Comparison of ENCODE assay signal across 9 mouse cellular contexts in the genomic region with DNA sequence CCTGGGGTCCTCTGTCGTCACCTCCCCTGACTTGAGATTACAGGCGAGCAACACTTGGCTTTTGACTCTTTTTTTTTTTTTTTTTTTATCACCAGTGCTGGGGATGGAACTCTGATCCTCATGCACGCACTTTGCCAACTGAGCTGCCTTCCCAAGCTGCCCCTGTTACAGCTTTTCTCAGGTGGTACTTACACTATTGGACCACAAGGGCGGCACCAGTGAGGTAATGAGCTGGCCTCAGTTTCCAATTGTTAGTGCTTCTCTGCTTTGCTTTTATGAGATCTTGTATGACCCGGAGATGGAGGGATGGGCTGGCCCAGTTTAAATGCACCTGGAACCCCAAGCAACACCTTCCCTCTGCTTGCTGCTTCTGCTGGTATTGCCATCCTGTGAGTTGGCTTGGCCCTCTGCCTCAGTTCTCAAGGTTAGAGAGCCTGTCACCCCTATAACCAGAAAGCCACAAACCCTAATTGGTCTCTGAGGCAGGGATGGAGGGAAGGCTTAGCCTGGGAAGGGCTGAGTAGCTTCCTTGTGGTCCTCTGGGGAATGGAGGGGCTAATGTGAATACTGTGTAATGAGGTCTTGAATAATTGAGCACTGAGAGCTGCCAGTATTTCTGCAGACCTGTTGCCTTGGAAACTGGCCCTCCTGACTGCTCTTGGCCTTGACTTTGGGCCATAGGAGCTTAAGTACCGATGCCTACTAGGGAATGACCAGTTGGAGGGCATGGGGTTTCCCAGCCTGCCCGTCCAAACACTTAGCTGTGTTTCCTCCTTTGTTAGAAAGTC. TPM values are rescaled to one million over a fixed set of nuclear protein-coding genes. Genes with fewer than 3 reads are reported as not detected.
A peak's percentile ranks its signal among the peaks of the same experiment; 100 is the strongest.
DNase-seq lines count a peak whose midpoint lies in the region; ATAC-seq and TF ChIP-seq lines count a peak whose summit lies in the region.
"Had no signal": no experiment of that assay in that cellular context is flagged by ENCODE, and none has a peak within 500 bp of the region (broad histone marks: within the 10 kb centered on the region; RNA-seq: fewer than 3 reads in every experiment).

No protein-coding gene starts in this region.

- H3K4me2 ChIP-seq in midbrain, embryonic 13.5 days (replicated peaks), result no peak overlapping the region
- H3K4me2 ChIP-seq: neural tube, embryonic 12.5 days had no signal

- H3K9me3 ChIP-seq in midbrain, embryonic 13.5 days, result no peaks in the 10 kb centered on the region
- H3K9me3 ChIP-seq: neural tube, embryonic 12.5 days had no signal

- no peak overlapping the region for H3K9ac ChIP-seq in midbrain, embryonic 13.5 days (replicated peaks)
- H3K9ac ChIP-seq: neural tube, embryonic 12.5 days had no signal

- ATAC-seq in midbrain, embryonic 13.5 days, result peak; percentile 28; the same call in 1 of the 2 replicates

- peaks cover 21% of the 10 kb centered on the region for H3K4me1 ChIP-seq in brown adipose tissue, adult 24 weeks (ENCODE audit: control insufficient read depth, insufficient read depth, insufficient read length, low read length)
- peaks cover 67% of the 10 kb centered on the region for H3K4me1 ChIP-seq in midbrain, embryonic 13.5 days (replicated peaks)

- peak overlapping the region; percentile 48 for H3K27ac ChIP-seq in left cerebral cortex, adult 2 months
- peak overlapping the region; percentile 93 for H3K27ac ChIP-seq in brown adipose tissue, adult 24 weeks (replicated peaks; ENCODE audit: low read depth, low read length)
- peak overlapping the region; percentile 69; the same call in 1 of the 2 replicates for H3K27ac ChIP-seq in midbrain, embryonic 13.5 days
- H3K27ac ChIP-seq: neural tube, embryonic 12.5 days had no signal

- peak; percentile 32 for TF ChIP-seq CTCF in left cerebral cortex, adult 2 months (IDR thresholded peaks at IDR 0.05)

- no peaks in the 10 kb centered on the region for H3K27me3 ChIP-seq in midbrain, embryonic 13.5 days

- H3K36me3 ChIP-seq in midbrain, embryonic 13.5 days, result no peaks in the 10 kb centered on the region
- H3K36me3 ChIP-seq: neural tube, embryonic 12.5 days had no signal

- no peak overlapping the region for H3K4me3 ChIP-seq in left cerebral cortex, adult 2 months
- no peak overlapping the region for H3K4me3 ChIP-seq in brown adipose tissue, adult 24 weeks (ENCODE audit: insufficient read depth, low read depth, low read length)
- H3K4me3 ChIP-seq in midbrain, embryonic 13.5 days (replicated peaks), result no peak overlapping the region
- H3K4me3 ChIP-seq: neural tube, embryonic 12.5 days had no signal

- DNase-seq in adrenal gland, adult 2 months, result peak; percentile 27
- no peak for DNase-seq in adrenal gland, postnatal 14 days
- no peak for DNase-seq in left cerebral cortex, adult 2 months (ENCODE audit: extremely low spot score in 1 of 2, low spot score in 2 of 2)
- DNase-seq in left cerebral cortex, adult 18-20 months (ENCODE audit: low spot score in 2 of 2), result no peak
- no peak for DNase-seq in cerebellum, adult 11-12 months
- DNase-seq in cerebellum, postnatal 36 days, result no peak

- WGBS in midbrain, embryonic 13.5 days, result 86% methylated on average over 7 of the region's 7 CpGs

- intact Hi-C loops in left cerebral cortex, adult 2 months (cut with DNase I), result no loop called here

RNA-seq across cellular contexts. Expression of a gene that starts 3.1 kb away (rescaled TPM):
- total RNA-seq in adrenal gland, adult 2 months (2021), result 10 to 100 TPM; 17.5 to 19.2 TPM
- polyA plus RNA-seq in adrenal gland, adult 2 months (2012; rRNA removed), result 8.3 and 9.4 TPM in 2 replicates
- total RNA-seq in adrenal gland, postnatal 14 days (2021), result 26.6 and 40.0 TPM in 2 replicates
- 10 to 100 TPM; 19.3 to 20.9 TPM for total RNA-seq in left cerebral cortex, adult 2 months (2021)
- 10 to 100 TPM; 14.7 to 24.5 TPM for total RNA-seq in left cerebral cortex, adult 18-20 months (2021)
- 3.0 and 8.7 TPM in 2 replicates for polyA plus RNA-seq in brown adipose tissue, adult 24 weeks (2012; ENCODE audit: insufficient read depth, insufficient read length, missing spikeins)
- polyA plus RNA-seq in midbrain, embryonic 13.5 days (2015; fragmentation: Nextera tagmentation; extraction: Ambion mirVana), result 4.7 and 6.2 TPM in 2 replicates

RNA-seq across cellular contexts. Expression of a gene that starts 42.9 kb away (rescaled TPM):
- total RNA-seq in adrenal gland, adult 2 months (2021), result 100 to 1,000 TPM; 115 to 159 TPM
- polyA plus RNA-seq in adrenal gland, adult 2 months (2012; rRNA removed), result 11.3 and 15.8 TPM in 2 replicates
- 213 and 228 TPM in 2 replicates for total RNA-seq in adrenal gland, postnatal 14 days (2021)
- total RNA-seq in left cerebral cortex, adult 2 months (2021), result 100 to 1,000 TPM in 1 of 2 experiments, 10 to 100 TPM in 1; 99.4 to 111 TPM
- total RNA-seq in left cerebral cortex, adult 18-20 months (2021), result 100 to 1,000 TPM; 102 to 117 TPM
- 177 and 266 TPM in 2 replicates for polyA plus RNA-seq in brown adipose tissue, adult 24 weeks (2012; ENCODE audit: insufficient read depth, insufficient read length, missing spikeins)
- polyA plus RNA-seq in midbrain, embryonic 13.5 days (2015; fragmentation: Nextera tagmentation; extraction: Ambion mirVana), result 83.1 and 85.9 TPM in 2 replicates
